Mouse (Mus musculus) MEL (cell line): ENCODE results near the gene Kcnj4. TPM values are rescaled to one million over a fixed set of nuclear protein-coding genes. Genes with fewer than 3 reads are reported as not detected.

Experiments
- DNase-seq: peaks from one replicate; pipeline ENCODE4 v3.0.0; 2011; ENCODE audit warnings: low read depth, low spot score
- H3K27ac ChIP-seq: 2 replicates; pipeline ENCODE4 v1.5.1; 2012; ENCODE audit warnings: low read depth, mild to moderate bottlenecking, control low read depth, low read length, moderate library complexity; ENCODE audit not compliant: control insufficient read depth
- H3K27me3 ChIP-seq, 2 experiments: fragments of 150-350 bp in 1 of 2; sonication (generic) in 1 of 2; 2 replicates each; pipeline ENCODE4 v1.6.1; 2012; ENCODE audit warnings: low read length in 2 of 2, mild to moderate bottlenecking in 2 of 2, improper control_type of control experiment in 1 of 2, moderate library complexity in 1 of 2; ENCODE audit not compliant: insufficient read depth in 2 of 2, control insufficient read depth in 1 of 2
- H3K36me3 ChIP-seq, 2 experiments: 2 replicates each; pipeline ENCODE4 v1.6.1; 2012 to 2014; ENCODE audit warnings: low read length in 2 of 2, improper control_type of control experiment in 1 of 2, inconsistent platforms in 1 of 2, mild to moderate bottlenecking in 1 of 2; ENCODE audit not compliant: insufficient read depth in 2 of 2, control insufficient read depth in 1 of 2
- H3K4me1 ChIP-seq, 2 experiments: fragments of 150-350 bp in 1 of 2; sonication (generic) in 1 of 2; 2 replicates each; pipeline ENCODE4 v1.6.1; 2012; ENCODE audit warnings: low read length in 2 of 2, improper control_type of control experiment in 1 of 2, mild to moderate bottlenecking in 1 of 2; ENCODE audit not compliant: insufficient read depth in 2 of 2, control insufficient read depth in 1 of 2
- H3K4me3 ChIP-seq, 2 experiments: fragments of 150-350 bp in 1 of 2; sonication (generic) in 1 of 2; 2 replicates each; pipeline ENCODE4 v1.5.1; 2012; ENCODE audit warnings: low read depth in 2 of 2, low read length in 2 of 2, mild to moderate bottlenecking in 2 of 2, moderate library complexity in 2 of 2, control low read depth in 1 of 2, improper control_type of control experiment in 1 of 2; ENCODE audit not compliant: control insufficient read depth in 1 of 2, insufficient read depth in 1 of 2
- H3K79me2 ChIP-seq: 2 replicates; pipeline ENCODE4 v1.6.1; 2012; ENCODE audit warnings: mild to moderate bottlenecking, low read length, moderate library complexity; ENCODE audit not compliant: control insufficient read depth, poor library complexity, insufficient read depth
- H3K9ac ChIP-seq: 2 replicates; pipeline ENCODE4 v1.6.1; 2012; ENCODE audit warnings: low read depth, mild to moderate bottlenecking, control low read depth, low read length, moderate library complexity; ENCODE audit not compliant: control insufficient read depth, poor library complexity, severe bottlenecking
- H3K9me3 ChIP-seq: fragments of 150-350 bp; sonication (generic); replicated peaks from 2 replicates; pipeline ENCODE4 v1.6.1; 2012; ENCODE audit warnings: mild to moderate bottlenecking, low read length, improper control_type of control experiment, moderate library complexity; ENCODE audit not compliant: insufficient read depth
- ELF1 ChIP-seq: IDR thresholded peaks from 2 replicates; pipeline ENCODE4 v1.6.1; 2014; ENCODE audit warnings: low read depth, mild to moderate bottlenecking, inconsistent platforms, low read length, improper control_type of control experiment, moderate library complexity
- GABPA ChIP-seq: IDR thresholded peaks from 2 replicates; pipeline ENCODE4 v1.6.1; 2012; ENCODE audit warnings: low read depth, mild to moderate bottlenecking, inconsistent platforms, low read length, improper control_type of control experiment, moderate library complexity
- JUND ChIP-seq: IDR thresholded peaks from 2 replicates; pipeline ENCODE4 v1.6.1; 2011; ENCODE audit warnings: low read depth, mild to moderate bottlenecking, improper control_type of control experiment, low read length
- MAFK ChIP-seq: IDR thresholded peaks from 2 replicates; pipeline ENCODE4 v1.6.1; 2011; ENCODE audit warnings: low read depth, mild to moderate bottlenecking, low read length, improper control_type of control experiment, borderline replicate concordance
- MAX ChIP-seq: IDR thresholded peaks from 2 replicates; pipeline ENCODE4 v1.6.1; 2011; ENCODE audit warnings: low read length, improper control_type of control experiment
- MYC ChIP-seq: IDR thresholded peaks from 2 replicates; pipeline ENCODE4 v1.6.1; 2011; ENCODE audit warnings: low read depth, mild to moderate bottlenecking, low read length, improper control_type of control experiment, moderate library complexity
- NELFE ChIP-seq: IDR thresholded peaks from 2 replicates; pipeline ENCODE4 v1.6.1; 2011; ENCODE audit warnings: low read depth, low read length, improper control_type of control experiment
- POLR2A ChIP-seq, 2 experiments: IDR thresholded peaks; 2 replicates each; pipeline ENCODE4 v1.6.1; 2011 to 2012; ENCODE audit warnings: low read length in 2 of 2, mild to moderate bottlenecking in 2 of 2, control low read depth in 1 of 2, improper control_type of control experiment in 1 of 2, low read depth in 1 of 2, moderate library complexity in 1 of 2; ENCODE audit not compliant: control insufficient read depth in 1 of 2, insufficient read depth in 1 of 2, poor library complexity in 1 of 2
- POLR2AphosphoS2 ChIP-seq: IDR thresholded peaks from 2 replicates; pipeline ENCODE4 v1.6.1; 2011; ENCODE audit warnings: low read length, improper control_type of control experiment
- RAD21 ChIP-seq: IDR thresholded peaks from 2 replicates; pipeline ENCODE4 v1.6.1; 2011; ENCODE audit warnings: mild to moderate bottlenecking, low read depth, low read length, improper control_type of control experiment
- RCOR1 ChIP-seq: IDR thresholded peaks from 2 replicates; pipeline ENCODE4 v1.6.1; 2012; ENCODE audit warnings: low read depth, mild to moderate bottlenecking, inconsistent platforms, low read length, improper control_type of control experiment
- TAL1 ChIP-seq: IDR thresholded peaks from 2 replicates; pipeline ENCODE4 v1.6.1; 2012; ENCODE audit warnings: mild to moderate bottlenecking, inconsistent platforms, low read length, moderate library complexity, mixed read lengths
- UBTF ChIP-seq: IDR thresholded peaks from 2 replicates; pipeline ENCODE4 v1.6.1; 2012; ENCODE audit warnings: low read depth, mild to moderate bottlenecking, inconsistent platforms, low read length, improper control_type of control experiment, moderate library complexity, borderline replicate concordance; ENCODE audit not compliant: insufficient read depth
- USF1 ChIP-seq: IDR thresholded peaks from 2 replicates; pipeline ENCODE4 v1.6.1; 2014; ENCODE audit warnings: low read depth, mild to moderate bottlenecking, inconsistent platforms, low read length, improper control_type of control experiment, moderate library complexity
- USF2 ChIP-seq, 2 experiments: IDR thresholded peaks; 2 replicates each; pipeline ENCODE4 v1.6.1; 2011 to 2012; ENCODE audit warnings: improper control_type of control experiment in 2 of 2, low read length in 2 of 2, borderline replicate concordance in 1 of 2, inconsistent platforms in 1 of 2, low read depth in 1 of 2, mild to moderate bottlenecking in 1 of 2; ENCODE audit not compliant: insufficient read depth in 1 of 2
- polyA plus RNA-seq, 2 experiments: library from polyadenylated mRNA; stranded (reverse) in 1 of 2; unstranded in 1 of 2; fragments of >175 nt in 1 of 2; fragments of >200 nt in 1 of 2; gene quantifications; 2 replicates each; pipeline versions ENCODE4 v1.2.1 to v1.2.4; 2012; ENCODE audit warnings: low replicate concordance in 2 of 2, low read depth in 1 of 2; ENCODE audit not compliant: insufficient read length in 2 of 2, insufficient read depth in 1 of 2, missing spikeins in 1 of 2
- total RNA-seq: library from RNA; depleted of rRNA; stranded (reverse); fragments of 300-350 nt; gene quantifications from 2 replicates; pipeline ENCODE4 v1.2.3, GENCODE M21; 2012

The Kcnj4 gene
- total and polyA plus RNA-seq, 3 experiments, result 0.07 TPM; not detected in 2

- Histone ChIP-seq H3K9me3 (no peaks in the 10 kb centered on the region), H3K27me3 (peaks cover 0 to 3% of the 10 kb centered on the region in 2 experiments; a peak in 1 of 4 replicates), H3K4me3 (no peak overlapping the region), H3K36me3 (no peaks in the 10 kb centered on the region), H3K9ac (no peak overlapping the region), H3K79me2 (no peaks in the 10 kb centered on the region), H3K4me1 (no peaks in the 10 kb centered on the region), H3K27ac (no peak overlapping the region)
- TF ChIP-seq POLR2A (IDR thresholded peaks at IDR 0.05; ENCODE audit: control insufficient read depth in 1 of 2, insufficient read depth in 1 of 2, low read depth in 1 of 2, low read length in 2 of 2, poor library complexity in 1 of 2) (no peak), TAL1 (no peak), GABPA (no peak), MAFK (no peak), NELFE (no peak), MAX (no peak), POLR2AphosphoS2 (no peak), USF2 (IDR thresholded peaks at IDR 0.05; ENCODE audit: borderline replicate concordance in 1 of 2, insufficient read depth in 1 of 2, low read depth in 1 of 2, low read length in 2 of 2) (no peak), UBTF (no peak)
- DNase-seq, result no peak
Measured at GRCm38 (mm10) chr15:79503438-79503837, 1.6 kb downstream of the Kcnj4 start.

GRCm38 (mm10) chr15:79502891-79503341 is 2.1 kb downstream of the Kcnj4 start:
- DNase-seq, result no peak
- Histone ChIP-seq H3K27ac (no peak overlapping the region), H3K36me3 (no peaks in the 10 kb centered on the region), H3K4me3 (no peak overlapping the region), H3K4me1 (no peaks in the 10 kb centered on the region), H3K27me3 (peaks cover 0 to 3% of the 10 kb centered on the region in 2 experiments; a peak in 1 of 4 replicates), H3K9me3 (no peaks in the 10 kb centered on the region), H3K79me2 (no peaks in the 10 kb centered on the region), H3K9ac (no peak overlapping the region)
- TF ChIP-seq ELF1 (no peak), POLR2AphosphoS2 (no peak), NELFE (no peak), MYC (no peak), JUND (no peak), TAL1 (no peak), RCOR1 (no peak), UBTF (no peak), RAD21 (no peak)
- TF ChIP-seq, all 39 proteins: peak for 0

GRCm38 (mm10) chr15:79500110-79500509 is 4.9 kb downstream of the Kcnj4 start:
- H3K4me1 ChIP-seq, result no peaks in the 10 kb centered on the region
- H3K79me2 ChIP-seq, result no peaks in the 10 kb centered on the region
- H3K9ac ChIP-seq, result no peak overlapping the region
- H3K36me3 ChIP-seq, result no peaks in the 10 kb centered on the region
- no peak overlapping the region for H3K27ac ChIP-seq
- TF ChIP-seq USF1 (no peak), POLR2A (IDR thresholded peaks at IDR 0.05; ENCODE audit: control insufficient read depth in 1 of 2, insufficient read depth in 1 of 2, low read depth in 1 of 2, low read length in 2 of 2, poor library complexity in 1 of 2) (no peak), USF2 (IDR thresholded peaks at IDR 0.05; ENCODE audit: borderline replicate concordance in 1 of 2, insufficient read depth in 1 of 2, low read depth in 1 of 2, low read length in 2 of 2) (no peak), NELFE (no peak)
- TF ChIP-seq, all 39 proteins: peak for 0
- no peaks in the 10 kb centered on the region for H3K9me3 ChIP-seq
- no peak overlapping the region for H3K4me3 ChIP-seq
- H3K27me3 ChIP-seq, result peaks cover 0 to 4% of the 10 kb centered on the region in 2 experiments; a peak in 2 of 4 replicates
- no peak for DNase-seq
